Mouse (Mus musculus) forebrain, embryonic 15.5 days (tissue): ENCODE data around the gene Dnajc5g. TPM values are rescaled to one million over a fixed set of nuclear protein-coding genes. Genes with fewer than 3 reads are reported as not detected.

ENCODE experiments used
- ATAC-seq: fragments of 200-750 bp; cut with Nextera tagmentation; replicated peaks from 2 replicates; pipeline ENCODE4 v1.8.0; 2017; ENCODE audit warnings: mild to moderate bottlenecking, moderate TSS enrichment, moderate library complexity
- H3K27ac ChIP-seq: fragments of 300-500 bp; sonication (generic); replicated peaks from 2 replicates; pipeline ENCODE4 v1.5.1; 2015; ENCODE audit warnings: mild to moderate bottlenecking, inconsistent platforms
- H3K27me3 ChIP-seq: fragments of 300-500 bp; sonication (generic); 2 replicates; pipeline ENCODE4 v1.6.1; 2015; ENCODE audit warnings: inconsistent platforms
- H3K36me3 ChIP-seq: fragments of 300-500 bp; sonication (generic); 2 replicates; pipeline ENCODE4 v1.6.1; 2015; ENCODE audit warnings: mild to moderate bottlenecking, inconsistent platforms
- H3K4me1 ChIP-seq: fragments of 300-500 bp; sonication (generic); 2 replicates; pipeline ENCODE4 v1.6.1; 2015; ENCODE audit warnings: inconsistent platforms
- H3K4me2 ChIP-seq: fragments of 300-500 bp; sonication (generic); replicated peaks from 2 replicates; pipeline ENCODE4 v1.6.1; 2015; ENCODE audit warnings: mild to moderate bottlenecking, inconsistent platforms
- H3K4me3 ChIP-seq: fragments of 300-500 bp; sonication (generic); 2 replicates; pipeline ENCODE4 v1.5.1; 2015; ENCODE audit warnings: mild to moderate bottlenecking, inconsistent platforms
- H3K9ac ChIP-seq: fragments of 300-500 bp; sonication (generic); replicated peaks from 2 replicates; pipeline ENCODE4 v1.6.1; 2015; ENCODE audit warnings: mild to moderate bottlenecking, inconsistent platforms
- H3K9me3 ChIP-seq: fragments of 300-500 bp; sonication (generic); 2 replicates; pipeline ENCODE4 v1.6.1; 2016; ENCODE audit warnings: inconsistent platforms
- WGBS: fragments of 180-500 bp; shearing (Covaris S2); methylation state at CpG from one replicate; pipeline ENCODE4 v1.1.7; 2015; ENCODE audit warnings: mixed read lengths; 5-methylcytosine and 5-hydroxymethylcytosine counted together
- polyA plus RNA-seq: library from polyadenylated mRNA; unstranded; fragments of >200 nt; fragmentation: Nextera tagmentation; extraction: Ambion mirVana; gene quantifications from 2 replicates; pipeline ENCODE4 v1.2.1, GENCODE M21; 2015

The Dnajc5g gene
- polyA plus RNA-seq, 1 experiment from 2014 or later: not detected

DNA sequence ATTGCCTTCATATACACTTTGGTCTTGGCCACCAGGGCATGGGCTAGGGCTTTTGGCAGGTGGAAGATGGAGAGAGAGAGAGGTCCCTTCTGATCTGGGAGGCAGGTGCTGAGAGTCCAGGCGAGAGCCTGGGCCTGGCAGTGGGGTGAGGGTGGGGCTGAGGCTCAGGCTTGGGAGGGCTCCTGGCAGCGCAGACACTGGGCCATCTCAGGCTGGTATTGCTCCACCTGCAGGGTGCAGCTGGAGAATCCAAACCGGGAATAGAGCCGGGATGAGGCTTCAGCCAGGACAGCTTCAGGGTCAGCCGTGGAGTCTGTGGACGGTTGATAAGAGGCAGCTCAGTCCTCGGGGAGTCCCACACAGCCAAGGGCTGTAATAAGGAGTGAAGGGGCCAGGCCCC, 19.5 kb upstream of the Dnajc5g start:
- Histone ChIP-seq H3K27ac (no peak overlapping the region), H3K4me1 (no peaks in the 10 kb centered on the region; the same call in 1 of the 2 replicates), H3K4me3 (no peak overlapping the region), H3K36me3 (no peaks in the 10 kb centered on the region), H3K27me3 (peaks cover 23% of the 10 kb centered on the region), H3K9ac (no peak overlapping the region), H3K9me3 (no peaks in the 10 kb centered on the region), H3K4me2 (no peak overlapping the region)
- ATAC-seq: no peak
- 28% methylated on average over 7 of the region's 7 CpGs for WGBS

DNA sequence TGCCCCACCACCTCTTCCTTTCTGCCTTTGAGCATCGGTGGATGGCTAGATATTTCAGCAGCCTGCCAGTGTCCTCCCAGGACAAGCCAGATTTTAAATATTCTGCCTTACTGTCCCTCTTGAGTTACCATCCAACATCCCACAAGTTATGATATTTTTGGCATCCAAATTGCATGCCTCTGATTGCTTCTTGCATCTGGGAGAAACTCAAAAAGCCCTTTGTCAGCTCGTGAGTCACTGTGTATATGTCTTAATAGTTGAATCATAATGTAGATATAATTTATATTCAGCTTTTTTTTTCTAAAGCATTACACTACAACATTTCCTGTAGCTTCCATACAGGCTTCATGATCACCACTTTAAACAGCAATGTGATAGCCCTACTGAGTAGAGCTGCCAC, 19.0 kb upstream of the Dnajc5g start:
- Histone ChIP-seq H3K27me3 (peaks cover 28% of the 10 kb centered on the region), H3K9me3 (no peaks in the 10 kb centered on the region), H3K4me1 (no peaks in the 10 kb centered on the region; the same call in 1 of the 2 replicates), H3K4me2 (no peak overlapping the region), H3K27ac (no peak overlapping the region), H3K4me3 (no peak overlapping the region), H3K36me3 (no peaks in the 10 kb centered on the region), H3K9ac (no peak overlapping the region)
- no peak for ATAC-seq
- 81% methylated on average over 2 of the region's 2 CpGs for WGBS

DNA sequence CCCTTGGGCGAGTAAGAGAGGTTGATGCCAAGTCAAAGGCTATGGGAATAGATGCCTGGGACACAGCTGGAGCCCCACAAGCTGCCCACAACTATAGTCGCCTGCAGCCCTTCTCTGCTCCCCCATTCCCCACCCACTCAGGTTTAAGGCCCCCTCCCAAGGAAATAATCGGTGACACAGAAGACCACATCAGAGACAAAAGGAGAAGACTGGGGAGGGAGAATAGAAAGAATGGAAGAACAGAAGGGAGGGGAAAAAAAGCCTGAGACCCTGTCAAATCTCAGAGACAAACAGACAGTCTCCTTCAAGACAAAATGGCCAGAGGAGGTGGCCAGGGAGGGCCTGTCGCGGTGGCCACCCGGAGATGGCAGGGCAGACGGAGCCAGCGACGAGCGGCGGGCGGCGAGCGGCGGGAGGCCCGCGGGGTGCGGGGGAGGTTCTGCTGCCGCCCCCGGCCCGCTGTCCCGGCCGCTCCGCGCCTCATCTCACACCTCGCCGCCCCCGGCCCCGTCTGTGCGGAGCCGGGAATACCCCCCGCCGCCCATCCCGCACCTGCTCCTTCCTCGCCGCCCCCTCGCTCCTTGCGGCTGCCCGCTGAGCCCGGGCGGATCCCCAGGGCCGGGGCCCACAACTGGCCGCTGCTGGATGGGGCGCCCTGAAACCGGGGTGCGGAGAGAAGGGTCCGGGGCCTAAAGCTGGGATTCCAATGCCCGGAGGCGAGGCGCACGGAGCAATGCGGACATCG, 13.7 kb upstream of the Dnajc5g start:
- H3K36me3 ChIP-seq: no peaks in the 10 kb centered on the region
- no peak for ATAC-seq
- peaks cover 80% of the 10 kb centered on the region for H3K27me3 ChIP-seq
- peak overlapping the region; percentile 39 for H3K9ac ChIP-seq
- no peak overlapping the region for H3K27ac ChIP-seq
- peaks cover 36% of the 10 kb centered on the region for H3K4me1 ChIP-seq
- peak overlapping the region; percentile 49 for H3K4me2 ChIP-seq
- H3K4me3 ChIP-seq: peak overlapping the region; percentile 34
- H3K9me3 ChIP-seq: no peaks in the 10 kb centered on the region
- WGBS: 2% methylated on average over 42 of the region's 53 CpGs

DNA sequence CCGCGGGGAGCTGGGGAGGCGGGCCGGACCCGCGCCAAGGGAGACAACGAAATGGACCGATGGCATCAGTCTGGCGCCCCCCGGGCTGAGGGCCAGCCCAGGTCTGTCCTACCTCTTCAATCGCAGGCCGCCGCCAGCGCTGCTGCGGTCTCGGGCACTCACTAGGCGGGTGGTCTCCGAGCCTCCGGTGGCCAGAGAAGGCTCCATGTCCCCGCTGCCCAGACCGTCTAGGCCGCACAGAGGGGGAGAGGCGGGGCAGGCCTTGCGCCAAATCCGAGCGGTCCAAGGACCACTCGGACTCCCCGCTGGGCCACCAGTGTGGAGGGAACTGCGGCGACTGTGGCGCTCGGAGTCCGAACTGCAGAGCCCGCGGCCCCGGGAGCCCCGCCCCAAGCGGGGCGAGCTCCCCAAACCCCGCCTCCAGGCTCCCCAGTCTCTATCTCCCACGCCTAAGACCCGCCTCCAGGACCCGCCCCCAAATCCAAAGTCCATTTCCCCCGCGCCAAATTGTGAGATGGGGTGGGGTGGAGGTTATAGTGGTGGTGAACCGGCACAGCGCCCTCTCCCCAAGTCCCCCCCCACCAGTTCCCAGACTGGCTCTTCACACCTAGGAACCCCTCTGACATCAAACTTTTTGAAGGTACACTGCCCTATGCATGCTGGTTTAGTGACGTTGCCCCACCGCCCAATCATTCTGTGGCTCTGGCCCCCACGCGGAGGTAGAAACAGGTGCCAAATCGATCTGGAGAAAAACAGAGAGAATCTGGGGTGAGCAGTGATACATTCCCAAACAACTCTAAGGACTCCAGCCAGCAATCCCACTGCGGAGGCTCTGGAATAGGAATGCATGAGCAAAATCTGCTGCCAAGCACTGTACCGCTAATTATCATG, 12.7 kb upstream of the Dnajc5g start:
- Histone ChIP-seq H3K27ac (no peak overlapping the region), H3K27me3 (peaks cover 88% of the 10 kb centered on the region), H3K36me3 (no peaks in the 10 kb centered on the region), H3K9ac (peak overlapping the region; percentile 39), H3K9me3 (no peaks in the 10 kb centered on the region), H3K4me2 (peak overlapping the region; percentile 49), H3K4me3 (peak overlapping the region; percentile 34), H3K4me1 (peaks cover 36% of the 10 kb centered on the region)
- ATAC-seq: peak; percentile 66
- under 1% methylated on average over 50 of the region's 54 CpGs for WGBS

DNA sequence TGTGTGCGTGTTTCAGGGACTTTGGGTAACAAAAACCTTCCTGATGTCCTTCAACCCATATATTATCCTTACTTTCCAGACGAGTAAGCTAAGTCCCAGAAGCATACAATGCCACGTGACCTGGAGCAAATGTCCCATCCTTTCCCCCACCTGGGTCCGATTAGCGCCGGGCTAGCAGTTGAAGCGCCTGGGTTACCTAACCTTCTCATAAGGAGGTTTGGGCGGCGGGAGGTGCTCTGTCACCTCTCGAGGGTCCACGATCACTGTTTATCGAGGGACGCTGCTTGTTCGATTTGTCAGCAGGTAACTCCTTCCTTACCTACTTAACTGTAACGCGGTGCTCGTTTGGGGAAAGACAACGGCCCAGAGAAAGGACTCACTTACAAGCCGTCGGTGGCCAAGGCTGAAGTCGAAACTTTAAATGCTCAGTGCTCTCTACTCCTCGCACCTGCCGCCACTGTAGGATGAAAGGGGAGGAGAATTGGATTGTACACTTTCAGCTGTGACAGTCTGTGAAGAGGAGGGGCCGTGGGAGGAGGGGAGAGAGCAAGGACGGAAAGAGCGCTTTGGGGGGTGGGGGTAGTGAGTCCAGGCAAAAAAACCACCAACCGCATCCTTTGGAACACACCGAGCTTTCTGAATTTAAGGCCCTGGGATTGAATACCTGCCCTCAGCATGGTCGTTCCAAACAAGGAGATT, 11.8 kb upstream of the Dnajc5g start:
- H3K27ac ChIP-seq: no peak overlapping the region
- peaks cover 36% of the 10 kb centered on the region for H3K4me1 ChIP-seq
- H3K9me3 ChIP-seq: no peaks in the 10 kb centered on the region
- ATAC-seq: peak; percentile 16; the same call in 1 of the 2 replicates
- no peak overlapping the region for H3K9ac ChIP-seq
- peak overlapping the region; percentile 34 for H3K4me3 ChIP-seq
- no peaks in the 10 kb centered on the region for H3K36me3 ChIP-seq
- H3K4me2 ChIP-seq: peak overlapping the region; percentile 49
- H3K27me3 ChIP-seq: peaks cover 85% of the 10 kb centered on the region
- WGBS: 1% methylated on average over 29 of the region's 29 CpGs

DNA sequence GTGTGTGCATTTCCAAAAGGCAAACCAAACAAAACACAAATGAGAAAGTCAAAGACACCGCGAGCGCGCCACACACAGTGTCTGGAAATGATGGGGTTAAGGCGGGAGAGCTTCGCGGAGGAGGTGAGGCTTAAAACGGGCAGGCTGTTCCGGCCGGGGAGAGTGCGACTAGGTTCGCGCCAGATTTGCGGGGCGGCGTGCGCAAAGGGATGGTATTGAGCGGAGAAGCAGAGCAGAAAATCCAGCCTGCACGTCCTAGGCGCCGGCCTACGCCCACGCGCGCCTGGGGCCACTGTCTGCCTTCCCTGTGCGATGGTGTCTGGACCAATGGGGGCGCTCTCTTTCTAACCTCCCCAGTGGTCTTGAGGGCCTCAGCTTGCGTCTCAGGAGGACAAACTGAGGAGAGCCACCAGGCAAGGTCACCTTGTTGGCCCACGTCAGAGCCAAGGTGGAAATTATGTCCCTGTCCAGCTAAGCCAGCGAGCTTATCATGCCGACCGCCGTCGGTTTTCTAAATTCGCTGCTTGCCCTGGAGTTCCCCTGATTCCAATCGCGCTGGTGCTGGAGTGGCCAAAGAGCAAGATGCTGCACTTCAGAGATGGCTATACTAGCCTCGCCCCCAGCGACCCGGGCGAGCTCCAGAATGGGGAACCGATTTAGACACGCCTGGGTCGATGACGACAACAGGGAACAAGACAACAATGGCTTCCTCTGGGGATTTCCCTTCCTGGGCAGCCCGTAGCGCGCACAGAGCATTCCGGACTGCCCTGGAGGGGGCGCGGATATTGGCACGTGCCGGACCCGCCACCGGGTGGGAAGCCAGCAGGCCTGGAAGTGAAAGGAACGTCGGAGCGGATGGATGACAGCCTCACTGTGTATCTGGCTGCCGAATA, 11.0 kb upstream of the Dnajc5g start:
- peaks cover 80% of the 10 kb centered on the region for H3K27me3 ChIP-seq
- peak overlapping the region; percentile 49 for H3K4me2 ChIP-seq
- H3K9ac ChIP-seq: peak overlapping the region; percentile 19; the same call in 1 of the 2 replicates
- H3K4me3 ChIP-seq: peak overlapping the region; percentile 34
- H3K36me3 ChIP-seq: no peaks in the 10 kb centered on the region
- no peak for ATAC-seq
- no peak overlapping the region for H3K27ac ChIP-seq
- no peaks in the 10 kb centered on the region for H3K9me3 ChIP-seq
- H3K4me1 ChIP-seq: peaks cover 36% of the 10 kb centered on the region
- under 1% methylated on average over 59 of the region's 59 CpGs for WGBS

DNA sequence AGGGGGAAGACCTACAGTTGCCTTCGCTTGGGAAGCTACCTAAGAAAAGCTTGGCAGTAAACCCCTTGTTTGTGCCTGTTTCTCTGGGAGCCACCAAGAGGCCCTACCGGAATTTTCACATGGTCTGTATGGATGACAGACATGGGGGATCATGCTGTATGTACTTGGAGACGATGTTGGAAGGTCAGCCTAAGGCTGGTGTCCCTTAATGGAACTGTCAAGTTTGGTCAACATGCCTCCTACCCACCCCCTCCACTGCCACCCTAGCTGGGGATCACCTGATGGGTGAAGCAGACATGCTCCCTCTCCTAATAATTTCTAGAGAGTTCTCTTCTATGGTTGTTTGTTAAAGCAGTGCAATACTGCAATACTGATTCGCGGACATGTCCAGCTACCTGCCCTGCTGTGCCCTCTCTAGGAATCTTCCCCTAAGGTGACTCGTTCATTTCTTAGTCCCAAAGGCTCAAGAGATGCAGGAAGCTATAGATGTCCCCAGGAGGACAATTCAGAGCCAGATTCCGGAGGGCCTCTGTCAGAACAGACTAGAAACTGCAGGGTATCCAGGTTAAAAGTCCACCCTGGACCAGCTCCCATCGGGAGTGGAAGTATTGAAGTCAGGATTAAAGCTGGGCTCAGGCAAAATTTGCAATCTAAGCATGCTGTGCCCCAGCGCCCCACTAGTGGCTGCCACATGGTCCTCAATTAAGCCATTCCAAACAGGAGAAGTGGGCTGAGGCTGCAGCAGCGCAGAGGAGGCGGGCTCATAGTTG, 10.2 kb upstream of the Dnajc5g start:
- Histone ChIP-seq H3K27me3 (peaks cover 72% of the 10 kb centered on the region), H3K4me1 (peaks cover 36% of the 10 kb centered on the region), H3K9ac (peak overlapping the region; percentile 19; the same call in 1 of the 2 replicates), H3K4me2 (peak overlapping the region; percentile 49), H3K9me3 (no peaks in the 10 kb centered on the region), H3K4me3 (peak overlapping the region; percentile 34), H3K27ac (no peak overlapping the region), H3K36me3 (no peaks in the 10 kb centered on the region)
- WGBS: 27% methylated on average over 11 of the region's 11 CpGs
- ATAC-seq: no peak

DNA sequence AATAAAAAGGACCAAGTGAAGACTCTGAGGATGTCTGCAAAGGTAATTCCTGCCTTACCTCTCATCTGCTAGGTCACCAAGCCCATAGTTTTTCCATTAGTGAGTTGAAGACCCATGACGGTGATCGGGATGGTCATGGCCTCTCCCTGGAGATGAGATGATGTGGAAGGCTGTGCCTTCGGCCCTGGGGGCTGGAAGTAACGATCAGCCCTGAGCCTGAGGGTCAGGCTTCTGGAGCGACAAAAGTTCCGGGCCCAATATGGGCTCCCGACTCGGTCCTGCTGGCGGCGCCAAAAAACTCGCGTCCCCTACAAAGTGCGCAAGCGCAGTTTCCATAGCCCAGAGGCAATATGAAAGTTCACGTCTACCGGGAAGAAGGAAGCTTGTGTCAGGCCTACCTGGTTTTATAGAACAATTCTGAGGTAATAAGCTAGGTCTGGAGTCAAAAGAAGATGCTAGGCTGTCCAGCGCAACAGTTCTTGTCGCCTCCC, 2.0 kb downstream of the Dnajc5g start, which contains the start of gene Slc30a3:
TSS of gene Slc30a3 (minus strand) at position 238 of the 491 bp plus-strand sequence.
- Histone ChIP-seq H3K27ac (no peak within 1 kb of the TSS), H3K27me3 (no peaks in the 10 kb centered on the region), H3K4me2 (no peak within 1 kb of the TSS), H3K9me3 (no peaks in the 10 kb centered on the region), H3K4me3 (no peak within 1 kb of the TSS), H3K9ac (no peak within 1 kb of the TSS), H3K4me1 (no peaks in the 10 kb centered on the region), H3K36me3 (no peaks in the 10 kb centered on the region)
- ATAC-seq: no peak
- 91% methylated on average over 18 of the region's 18 CpGs for WGBS

DNA sequence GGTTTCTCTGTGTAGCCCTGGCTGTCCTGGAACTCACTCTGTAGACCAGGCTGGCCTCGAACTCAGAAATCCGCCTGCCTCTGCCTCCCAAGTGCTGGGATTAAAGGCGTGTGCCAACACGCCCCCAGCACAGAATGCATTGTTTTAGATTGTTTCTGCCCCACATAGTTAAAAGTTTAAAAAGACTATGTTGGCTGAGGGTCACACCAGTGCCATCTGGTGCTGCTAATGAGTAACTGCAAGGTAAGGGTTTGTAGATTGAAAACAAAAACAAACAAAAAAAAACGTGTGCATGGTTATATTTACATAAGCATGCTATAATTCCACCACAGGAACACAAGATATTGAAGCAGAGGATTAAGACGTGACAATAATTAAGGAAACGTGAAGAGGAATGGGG, 4.7 kb downstream of the Dnajc5g start:
- Histone ChIP-seq H3K27ac (no peak overlapping the region), H3K4me2 (no peak overlapping the region), H3K9ac (no peak overlapping the region), H3K36me3 (no peaks in the 10 kb centered on the region), H3K9me3 (no peaks in the 10 kb centered on the region), H3K4me1 (no peaks in the 10 kb centered on the region), H3K4me3 (no peak overlapping the region), H3K27me3 (no peaks in the 10 kb centered on the region)
- ATAC-seq: no peak
- 42% methylated on average over 7 of the region's 7 CpGs for WGBS

DNA sequence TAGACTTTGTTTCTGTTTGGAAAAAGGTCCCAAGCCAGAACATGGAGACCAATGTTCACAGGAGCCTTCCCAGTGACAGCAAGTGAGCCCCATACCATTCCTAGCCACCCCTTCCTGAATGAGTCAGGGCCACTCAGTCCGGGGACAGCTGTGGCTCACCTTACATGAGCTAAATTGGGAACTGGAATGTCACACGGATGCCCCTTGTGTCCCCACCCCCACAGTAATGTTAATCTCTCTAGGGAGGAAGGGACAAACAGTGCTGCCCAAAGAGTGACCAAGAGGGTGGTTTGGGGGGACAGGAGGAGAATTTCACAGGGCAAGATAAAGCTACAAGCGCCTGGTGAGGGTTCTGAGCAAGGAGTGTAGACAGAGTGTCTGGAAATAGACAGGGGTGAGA, 10.3 kb downstream of the Dnajc5g start, which contains the start of gene Trim54:
TSS of gene Trim54 (plus strand) at position 359 of the 400 bp plus-strand sequence.
- Histone ChIP-seq H3K36me3 (no peaks in the 10 kb centered on the region), H3K9me3 (no peaks in the 10 kb centered on the region), H3K27me3 (no peaks in the 10 kb centered on the region), H3K4me2 (no peak within 1 kb of the TSS), H3K27ac (no peak within 1 kb of the TSS), H3K9ac (no peak within 1 kb of the TSS), H3K4me3 (no peak within 1 kb of the TSS), H3K4me1 (no peaks in the 10 kb centered on the region)
- no peak for ATAC-seq
- 59% methylated on average over 3 of the region's 3 CpGs for WGBS
